Mouse (Mus musculus) cerebellum, adult 2 months (tissue): ENCODE results near the gene H2-DMb1.

ENCODE experiments used
- CTCF ChIP-seq: fragments of 200-500 bp; IDR thresholded peaks from 2 replicates; pipeline ENCODE4 v1.5.1; 2011; ENCODE audit warnings: low read depth, mild to moderate bottlenecking, control low read depth, low read length, moderate library complexity, borderline replicate concordance; ENCODE audit not compliant: insufficient read depth
- POLR2A ChIP-seq: fragments of 200-500 bp; IDR thresholded peaks from 2 replicates; pipeline ENCODE4 v1.6.1; 2011; ENCODE audit warnings: low read length, control low read depth, borderline replicate concordance; ENCODE audit not compliant: insufficient read depth

DNA sequence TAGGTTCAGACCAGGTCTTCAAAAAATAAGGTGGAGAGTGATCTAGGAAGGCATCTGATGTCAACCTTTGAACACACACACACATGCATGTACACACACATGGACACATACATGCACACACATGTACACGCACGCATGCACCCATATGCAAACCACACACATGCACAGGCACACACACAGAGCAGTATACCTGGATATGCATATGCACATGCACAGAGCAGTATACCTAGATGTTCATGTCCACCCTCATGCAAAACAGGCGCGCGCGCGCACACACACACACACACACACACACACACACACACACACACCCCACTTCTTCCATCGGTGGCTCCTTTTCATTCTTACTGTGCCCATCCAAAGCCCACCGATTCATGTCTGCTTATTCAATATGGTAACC lies 55.0 kb downstream of the H2-DMb1 start:
- TF ChIP-seq POLR2A = no peak
- TF ChIP-seq CTCF = no peak
